In the genomic region with DNA sequence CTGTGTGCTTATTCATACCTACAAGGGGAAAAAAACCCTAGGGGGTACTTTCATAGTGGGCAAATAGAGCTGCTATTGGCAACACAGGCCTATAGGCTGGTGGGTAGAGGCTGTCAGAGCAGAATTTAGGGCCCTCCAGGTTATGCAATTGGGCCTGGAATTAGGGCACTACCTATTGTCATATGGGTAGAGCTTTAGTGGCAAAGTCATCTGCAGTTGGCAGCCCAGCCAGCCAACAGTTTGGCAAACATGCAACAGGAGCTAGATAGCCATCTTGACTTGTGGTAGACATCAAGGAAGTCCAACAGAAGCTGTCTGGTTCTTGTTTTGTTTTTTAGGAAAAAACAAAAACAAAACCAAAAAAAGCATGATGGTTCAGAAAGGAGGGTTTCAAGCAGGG, we compare ENCODE assay signal across 21 mouse cellular contexts. TPM values are rescaled to one million over a fixed set of nuclear protein-coding genes. Genes with fewer than 3 reads are reported as not detected.
DNase-seq lines count a peak whose midpoint lies in the region; ATAC-seq lines count a peak whose summit lies in the region.
"Had no signal": no experiment of that assay in that cellular context is flagged by ENCODE, and none has a peak within 500 bp of the region (broad histone marks: within the 10 kb centered on the region; RNA-seq: fewer than 3 reads in every experiment).

No protein-coding gene starts in this region.

- ATAC-seq in common myeloid progenitor, adult 5-6 weeks (replicated peaks; ENCODE audit: low read depth, poor library complexity, severe bottlenecking): 0 out of 2 replicates have a peak, but pooled peaks have one; percentile 22
- ATAC-seq in hematopoietic stem cell, adult 5-6 weeks (replicated peaks in 1 of 2; ENCODE audit: insufficient read depth in 1 of 2, low FRiP score in 2 of 2, low TSS enrichment in 1 of 2, low read depth in 1 of 2, poor library complexity in 2 of 2, severe bottlenecking in 2 of 2): peak; percentile 68 to 71
- ATAC-seq: activated CD4-positive, CD25-positive, alpha-beta regulatory T cell, adult 4 months; CD4-positive, CD25-positive, alpha-beta regulatory T cell, adult 4 months; Patski had no signal

- intact Hi-C loops in heart, postnatal 36 days (cut with DNase I): no loop called here

- peak; percentile 24 for DNase-seq in heart, adult 11 months
- no peak for DNase-seq in heart, postnatal 36 days
- DNase-seq in embryo, embryonic 10.5 days (ENCODE audit: low spot score): no peak
- DNase-seq in spleen, adult 12 weeks (ENCODE audit: low spot score): no peak
- DNase-seq: adrenal gland, adult 2 months; adrenal gland, adult 8-10 months; adrenal gland, postnatal 10 days; adrenal gland, postnatal 14 days; adrenal gland, postnatal 25 days; adrenal gland, postnatal 36 days; B cell, adult 2 months; cerebellum, adult 11 months; cerebellum, adult 11-12 months; cerebellum, adult 18-20 months had no signal

RNA-seq across cellular contexts. Expression of gene Kcnd3, which starts 23.5 kb away (rescaled TPM):
- 10 to 100 TPM in 1 of 2 experiments, 1 to 10 TPM in 1; 9.5 to 10.0 TPM for total RNA-seq in heart, postnatal 36 days (2021)
- total RNA-seq in common myeloid progenitor, adult 5-6 weeks (2017): not detected in 2 replicates
- 1.2 and 1.6 TPM in 2 replicates for total RNA-seq in hematopoietic stem cell, adult 5-6 weeks (2017)
- total RNA-seq: CH12.LX, MEL had no signal
